Mouse (Mus musculus): ENCODE measurements around the gene Ttyh3.
"Not testable (repeated sequence)": the region's sequence is repeated elsewhere in the genome, so short reads cannot be mapped to it uniquely, and the experiment has no call there.

Gene Ttyh3

DNA sequence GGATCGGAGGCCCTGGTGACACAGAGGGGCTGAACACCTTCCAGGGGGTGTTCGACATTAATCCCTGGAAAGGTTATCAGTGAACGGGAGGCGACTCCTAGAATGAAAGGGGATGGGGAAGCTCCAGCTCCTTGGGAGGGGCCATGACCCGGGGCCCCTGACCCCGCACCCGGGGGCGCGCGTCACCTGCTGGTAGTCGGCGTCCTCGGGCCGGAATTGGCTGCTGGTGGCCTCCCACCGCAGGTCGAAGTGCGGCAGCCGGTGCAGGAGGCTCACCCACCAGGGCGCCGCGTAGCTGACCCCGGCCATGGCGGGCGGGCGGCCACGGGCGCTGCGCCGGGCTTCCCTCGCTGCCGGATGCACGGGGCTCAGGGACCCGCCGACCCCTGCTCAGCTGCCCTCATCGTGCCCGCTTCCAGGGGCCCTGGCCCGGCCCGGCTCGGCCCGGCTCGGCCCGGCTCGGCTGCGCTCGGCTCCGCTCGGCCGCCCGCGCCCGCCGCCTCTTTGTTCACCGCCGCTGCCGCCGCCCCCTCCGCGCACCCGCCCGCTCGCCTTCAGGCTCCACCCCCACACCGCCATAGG, at the start of gene Ttyh3:
TSS of gene Ttyh3 (minus strand) at position 513 of the 582 bp plus-strand sequence.
- no peak for DNase-seq

DNA sequence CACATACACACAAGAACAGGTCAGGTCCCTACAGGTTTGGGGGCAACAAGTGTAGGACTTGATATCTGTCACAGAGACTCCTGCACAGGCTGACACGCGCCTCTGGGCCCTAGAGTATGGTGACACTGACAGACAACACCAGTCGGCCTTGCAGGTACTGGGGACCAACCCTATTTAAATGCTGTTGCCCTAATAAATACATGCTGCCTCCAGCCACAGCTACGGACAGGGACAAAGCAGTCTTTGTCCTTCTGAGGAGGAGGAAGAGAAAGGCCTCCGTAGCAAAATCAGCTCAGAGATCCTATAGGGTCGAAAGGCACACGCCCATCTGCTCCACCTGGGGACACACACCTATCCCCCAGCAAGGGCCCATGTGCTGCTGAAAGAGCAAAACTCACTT, 47.2 kb upstream of the Ttyh3 start:
- DNase-seq = no peak

DNA sequence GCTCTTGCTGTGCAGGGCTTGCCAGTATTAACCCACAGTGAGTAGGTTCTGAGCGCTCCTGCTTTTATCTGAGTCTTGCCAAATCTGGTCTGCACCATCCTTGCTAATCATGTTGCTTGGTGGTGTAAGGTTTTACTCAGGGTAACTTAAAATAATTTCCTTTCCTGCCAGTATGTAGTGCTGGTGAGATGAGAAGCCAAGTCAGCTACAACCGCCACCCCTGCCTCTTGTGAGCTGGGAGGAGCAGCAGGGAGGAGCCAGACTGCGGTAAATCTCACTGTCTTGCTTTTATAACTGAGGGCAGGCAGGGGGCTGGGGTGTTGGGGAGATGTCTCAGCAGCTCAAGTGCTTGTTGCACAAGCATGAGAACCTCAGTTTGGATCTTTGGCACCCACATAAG, 39.6 kb upstream of the Ttyh3 start:
- no peak for DNase-seq

DNA sequence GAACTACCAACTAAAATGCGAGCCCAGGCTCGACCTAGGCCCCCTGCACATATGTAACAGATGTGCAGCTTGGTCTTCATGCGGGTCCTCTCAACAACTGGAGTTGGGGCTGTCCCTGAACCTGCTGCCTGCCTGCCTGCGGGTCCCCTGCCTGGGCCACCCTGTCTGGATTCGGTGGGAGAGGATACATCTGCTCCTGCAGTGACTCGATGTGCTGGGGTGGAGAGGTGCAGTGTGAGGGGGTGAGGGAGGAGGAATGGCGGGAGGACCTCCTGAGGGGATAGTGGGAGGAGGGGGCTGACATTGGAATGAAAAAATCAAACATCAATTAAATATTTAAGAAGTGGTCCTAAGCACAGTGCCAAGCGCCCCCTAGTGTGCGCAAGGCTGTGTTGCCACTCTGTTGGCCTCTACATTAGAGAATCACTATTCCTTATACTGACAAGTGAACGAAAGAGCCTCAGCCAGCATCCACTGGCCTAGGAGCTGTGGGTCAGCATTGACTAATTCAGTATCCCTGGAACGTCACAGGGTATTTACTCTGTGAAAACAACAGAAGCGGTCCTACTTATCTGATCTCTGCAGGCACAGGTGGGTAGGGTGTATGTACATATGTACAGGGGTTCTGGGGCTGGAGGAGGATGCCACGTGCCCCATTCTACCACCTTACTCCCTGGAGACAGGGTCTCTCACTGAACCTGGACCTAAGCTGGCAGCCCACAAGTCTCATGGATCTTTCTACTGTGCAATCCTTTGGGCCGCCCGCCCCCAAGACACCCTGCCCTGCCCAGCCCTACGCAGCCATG, 35.7 kb upstream of the Ttyh3 start:
- peak; percentile 38 to 62 for DNase-seq

DNA sequence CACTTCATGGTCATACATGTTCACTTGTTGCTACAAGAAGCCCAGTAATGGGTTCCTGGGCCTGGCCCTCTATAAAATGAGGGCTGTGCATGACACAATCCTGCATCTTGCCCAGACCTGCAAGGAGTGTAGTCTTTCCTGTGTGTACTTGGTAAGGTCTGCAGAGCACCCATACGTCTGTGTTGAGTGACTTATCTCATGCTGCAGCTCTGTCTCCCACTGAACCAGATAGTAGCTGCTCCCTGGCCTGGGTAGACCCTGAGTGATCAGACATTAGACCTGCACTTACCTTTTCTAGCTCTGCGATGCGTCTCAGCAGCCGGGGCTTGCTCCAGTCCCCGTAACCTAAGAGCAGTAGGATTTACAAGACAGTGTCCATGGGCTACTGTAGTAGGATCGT, 33.3 kb upstream of the Ttyh3 start:
- no peak for DNase-seq

DNA sequence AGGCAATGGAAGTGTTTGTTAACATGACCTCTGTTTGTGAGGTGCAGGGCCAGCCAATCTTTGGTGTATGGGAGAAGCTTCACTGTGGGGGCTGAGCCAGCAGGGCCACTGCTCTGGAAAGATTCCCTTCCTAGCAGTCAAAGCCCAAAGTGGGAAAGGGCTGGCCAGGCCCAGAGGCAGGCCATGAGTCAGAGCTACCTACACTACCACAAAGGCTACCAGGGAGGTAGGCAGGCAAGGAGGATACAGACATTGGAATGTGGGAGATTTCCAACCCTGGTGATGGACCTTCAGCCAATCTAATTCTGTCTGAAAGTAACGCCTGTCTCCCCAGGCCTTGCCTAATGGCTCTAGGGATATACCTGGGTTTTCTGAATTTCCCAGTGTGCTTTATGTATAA, 32.1 kb upstream of the Ttyh3 start:
- DNase-seq = no peak

DNA sequence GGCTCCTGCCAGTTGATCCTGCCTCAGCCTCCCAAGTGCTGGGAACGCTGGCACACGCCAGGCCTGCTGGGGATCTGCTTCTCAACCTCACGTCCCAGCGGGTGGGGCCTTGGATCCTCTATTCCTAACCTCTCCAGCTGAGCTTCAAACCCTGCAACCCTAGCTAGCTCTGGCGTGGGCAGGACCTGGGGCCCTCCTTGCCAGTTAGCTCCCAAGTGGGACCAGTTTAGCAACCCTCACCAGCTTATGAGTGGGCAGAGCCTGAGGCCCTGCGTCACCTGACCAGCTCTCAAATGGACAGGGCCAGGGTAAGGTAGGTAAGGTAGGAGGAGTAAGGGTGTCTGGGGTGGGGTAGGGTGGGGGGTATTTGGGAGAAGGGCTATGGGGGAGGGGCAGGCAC, 31.2 kb upstream of the Ttyh3 start:
- DNase-seq = no peak

DNA sequence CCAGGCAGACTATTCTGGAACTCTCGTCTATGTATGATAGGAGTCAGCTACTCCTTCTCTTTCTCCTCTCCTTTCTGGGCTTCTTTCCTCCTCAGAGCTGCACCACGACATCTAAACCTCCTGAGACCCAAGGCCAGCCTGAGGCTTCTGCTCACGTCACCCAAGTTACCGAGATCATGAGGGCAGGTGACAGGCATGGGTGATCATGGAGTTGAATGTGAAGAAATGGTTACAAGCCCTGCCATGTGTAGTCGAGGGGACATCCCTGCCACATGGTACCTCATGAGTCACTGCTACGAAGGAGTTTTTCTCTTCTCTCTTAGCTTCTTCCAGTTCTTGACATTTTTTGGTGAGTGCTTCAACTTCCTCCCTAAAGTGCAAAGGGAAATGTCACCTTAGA, 28.3 kb upstream of the Ttyh3 start:
- no peak for DNase-seq

DNA sequence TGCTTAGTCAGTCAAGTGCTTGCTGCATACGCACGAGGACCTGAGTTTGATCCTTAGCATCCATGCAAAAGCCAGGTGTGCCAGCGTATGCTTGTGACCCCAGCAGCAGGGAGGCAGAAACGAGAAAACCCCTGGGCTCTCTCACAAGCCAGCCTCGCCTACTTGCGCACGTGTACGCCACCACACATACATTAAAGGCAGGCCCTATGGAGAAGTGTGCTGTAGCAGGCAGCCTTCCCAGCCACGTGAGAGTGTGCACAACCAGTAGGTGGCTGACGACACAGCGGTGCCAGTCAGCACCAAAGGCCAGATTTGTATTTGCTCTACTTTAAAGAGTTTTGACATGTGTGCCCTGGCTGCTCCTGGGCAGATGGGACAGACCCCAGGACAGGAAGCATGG, 26.8 kb upstream of the Ttyh3 start:
- no peak for DNase-seq

DNA sequence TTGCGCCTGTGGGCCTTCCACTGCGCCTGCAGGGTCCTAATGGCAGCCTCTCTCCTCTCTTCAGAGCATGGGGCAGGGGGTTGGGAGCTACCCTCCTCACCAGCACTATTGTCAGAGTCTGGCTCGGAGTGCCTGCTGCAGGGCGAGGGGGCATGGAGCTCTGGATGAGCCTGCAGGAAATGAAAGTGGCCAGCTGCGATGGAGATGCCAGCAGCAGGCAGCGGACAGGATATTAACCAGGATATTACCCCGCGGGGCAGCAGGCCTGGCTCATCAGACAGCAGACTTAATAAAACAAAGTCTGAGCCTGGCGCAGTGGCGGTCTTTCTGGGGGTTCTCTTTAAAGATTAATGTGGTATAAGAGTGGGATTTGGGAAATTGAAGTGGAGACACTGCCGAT, 26.2 kb upstream of the Ttyh3 start:
- no peak for DNase-seq

DNA sequence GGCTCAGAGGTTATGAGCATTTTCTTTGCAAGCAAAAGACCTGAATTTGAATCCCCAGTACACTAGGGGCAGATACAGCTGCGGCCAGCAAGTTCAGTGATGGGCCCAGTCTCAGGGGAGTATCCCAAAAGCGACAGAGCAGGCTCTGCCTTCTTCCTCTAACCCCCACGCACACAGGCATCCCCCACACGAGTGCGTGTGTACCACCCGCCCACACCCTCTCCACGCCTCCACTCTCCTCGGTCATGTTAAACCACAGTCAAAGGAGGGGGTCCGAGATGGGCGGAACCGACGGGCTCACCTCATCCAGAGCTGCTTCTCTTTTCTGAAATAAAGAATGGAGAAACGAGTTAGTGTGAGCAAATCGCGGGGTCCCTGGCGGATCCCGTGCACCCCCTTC, 25.2 kb upstream of the Ttyh3 start:
- no peak for DNase-seq

DNA sequence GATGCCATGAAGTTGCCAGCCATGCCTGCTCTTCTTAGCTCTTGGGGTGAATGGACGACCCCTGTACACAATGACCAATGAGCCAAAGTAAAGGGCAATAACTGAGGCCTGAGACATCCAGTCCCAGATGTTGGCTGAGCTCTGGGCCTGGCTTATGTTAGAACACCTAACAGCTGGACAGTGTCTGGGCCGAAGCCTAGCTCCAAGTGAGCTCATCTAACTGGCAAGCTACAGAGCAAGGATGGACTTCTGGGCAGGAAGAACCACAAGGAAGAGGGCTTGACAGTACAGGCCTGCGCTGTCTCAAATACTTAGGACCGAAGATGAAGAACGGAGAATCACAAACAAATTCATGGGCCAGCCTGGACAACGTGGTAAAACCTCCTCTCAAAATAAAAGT, 23.8 kb upstream of the Ttyh3 start:
- not testable (repeated sequence) for DNase-seq

DNA sequence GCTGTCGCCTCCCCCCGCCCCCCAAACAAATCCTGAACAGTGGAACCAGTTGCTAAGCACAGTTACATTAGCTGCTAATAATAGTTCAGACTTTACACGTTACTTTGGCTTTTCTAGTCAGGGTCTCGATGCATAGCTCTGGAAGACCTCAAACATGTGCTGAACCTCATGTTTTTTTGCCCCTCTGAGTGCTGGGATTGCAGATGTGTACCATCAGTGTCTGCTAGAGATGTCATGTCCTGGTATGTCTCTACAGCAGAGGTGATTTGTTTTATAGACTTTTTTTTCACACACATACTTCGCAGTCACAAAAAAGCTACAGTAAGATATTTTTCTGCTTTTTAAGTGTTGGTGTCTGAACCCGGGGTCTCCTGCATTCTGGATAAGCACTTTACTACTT, 23.3 kb upstream of the Ttyh3 start:
- DNase-seq = no peak

DNA sequence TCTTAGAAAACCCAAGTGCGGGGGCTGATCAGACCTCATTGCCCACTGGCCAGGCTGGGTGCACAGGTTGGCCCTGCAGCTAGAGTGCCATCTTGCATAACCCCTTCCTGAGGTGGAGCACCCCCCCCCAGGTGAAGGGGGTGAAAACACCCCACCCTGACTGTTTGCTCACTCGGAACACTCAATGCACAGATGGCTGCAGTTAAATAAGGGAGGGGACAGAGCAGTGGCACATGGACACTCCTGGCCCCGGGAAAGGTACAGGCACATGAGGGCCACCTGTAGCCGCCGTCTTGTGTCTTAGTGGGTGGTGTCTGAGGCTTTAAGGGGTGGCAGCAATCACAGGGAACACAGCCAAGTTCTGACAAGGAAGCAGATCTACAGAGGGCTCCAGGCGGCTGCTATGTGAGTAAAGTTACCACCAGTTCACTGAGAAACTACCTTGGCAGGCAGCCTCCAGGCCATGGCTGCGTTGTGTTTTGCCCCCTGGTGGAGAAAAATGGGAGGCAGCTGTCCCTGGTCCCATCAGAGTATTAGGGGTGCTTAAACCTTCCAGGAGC, 14.9 kb upstream of the Ttyh3 start:
- DNase-seq = peak; percentile 41 to 53

DNA sequence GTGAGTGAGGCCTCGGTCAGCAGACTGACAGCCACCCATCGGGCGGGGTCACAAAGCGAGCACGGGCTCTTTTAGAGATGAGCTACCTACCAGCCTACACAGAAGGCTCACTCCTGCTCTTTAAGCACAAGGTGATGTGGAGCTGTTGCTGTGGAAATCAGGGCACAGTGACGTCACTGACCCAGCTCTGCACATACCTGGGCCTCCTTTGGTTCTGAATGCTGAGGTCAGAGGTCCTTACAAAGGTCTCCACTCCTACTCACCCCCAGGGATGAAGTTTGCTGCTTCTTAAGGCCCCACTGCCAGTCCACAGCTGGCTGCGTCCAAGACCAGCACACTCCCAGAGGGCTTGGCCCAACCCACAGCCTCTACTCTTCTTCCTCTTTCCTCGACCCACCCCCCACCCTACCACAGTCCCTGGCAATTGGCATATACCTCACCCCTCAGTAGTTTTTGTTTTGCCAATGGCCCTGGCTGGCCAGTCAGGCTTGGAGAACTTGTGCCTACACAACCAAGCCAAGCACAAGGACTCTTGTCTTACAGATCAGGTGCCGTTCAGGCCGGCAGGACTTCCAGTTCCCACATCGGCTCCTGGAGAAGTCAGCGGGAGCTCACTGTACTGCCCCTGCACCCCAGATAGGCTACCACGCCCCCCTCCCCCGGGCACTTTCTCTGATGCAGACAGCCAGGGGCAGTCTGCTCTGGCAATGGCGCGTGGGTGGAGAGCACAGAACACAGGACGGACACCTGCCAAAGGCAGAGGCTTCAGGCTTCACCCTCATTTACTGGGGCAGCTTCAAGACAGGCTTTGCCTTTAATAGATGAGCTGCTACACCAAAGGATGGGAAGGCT, 14.1 kb upstream of the Ttyh3 start:
- DNase-seq = peak; percentile 23 to 26

DNA sequence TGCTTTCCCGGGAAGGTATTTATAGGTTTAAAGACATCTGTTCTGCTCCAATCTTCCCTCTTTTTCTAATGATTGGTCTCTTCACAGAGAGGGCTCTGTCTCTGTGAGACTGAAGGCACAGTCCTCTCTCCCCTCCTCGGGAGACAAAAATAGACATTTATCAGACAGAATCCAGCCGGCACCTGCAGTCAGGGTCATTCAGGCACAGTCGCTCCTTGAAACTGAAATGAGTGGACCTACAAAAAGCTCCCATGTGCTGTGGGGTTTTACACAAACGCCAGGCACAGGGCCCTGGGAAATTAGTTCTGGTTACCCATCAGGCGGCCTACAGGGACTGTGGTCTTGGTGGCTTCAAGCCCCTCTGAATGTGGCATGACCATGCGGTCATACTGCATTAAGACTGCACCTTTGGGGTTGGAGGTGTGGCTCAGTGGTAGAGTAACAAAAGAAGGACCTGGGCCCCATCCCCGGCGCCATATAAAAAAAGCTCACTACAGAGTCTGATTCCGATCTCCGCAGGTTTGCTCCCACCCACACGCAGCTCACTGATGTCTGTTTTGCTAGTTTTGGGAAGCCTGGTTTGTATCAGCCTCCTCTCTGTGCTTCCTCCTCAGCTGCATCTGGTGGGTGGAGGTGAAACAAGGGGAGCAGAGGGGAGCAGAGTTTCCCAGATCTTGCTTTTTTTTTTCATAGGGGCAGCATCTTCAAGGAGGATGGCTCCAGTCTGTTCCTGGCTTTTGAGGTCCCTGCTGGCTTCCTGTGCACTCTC, 13.2 kb upstream of the Ttyh3 start:
- no peak for DNase-seq

DNA sequence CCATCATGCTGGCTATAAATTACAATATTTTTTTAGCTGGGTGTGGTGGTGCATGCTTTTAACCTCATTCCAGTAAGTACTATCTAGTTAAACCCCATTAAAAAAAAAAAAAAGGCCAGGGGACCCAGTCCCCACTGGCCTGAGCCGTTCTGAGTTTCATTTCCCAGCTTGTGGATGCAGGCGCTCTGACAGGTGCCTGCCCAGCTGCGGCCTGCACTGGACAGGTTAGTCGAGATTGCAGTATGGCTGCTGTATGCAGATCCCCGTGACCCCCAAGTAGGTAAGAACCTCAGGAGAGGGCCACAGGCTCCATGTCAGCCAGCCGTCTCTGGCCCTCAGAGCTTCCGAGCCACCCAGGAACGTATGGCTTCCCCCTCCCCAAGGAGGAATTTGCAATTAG, 12.6 kb upstream of the Ttyh3 start:
- no peak for DNase-seq

DNA sequence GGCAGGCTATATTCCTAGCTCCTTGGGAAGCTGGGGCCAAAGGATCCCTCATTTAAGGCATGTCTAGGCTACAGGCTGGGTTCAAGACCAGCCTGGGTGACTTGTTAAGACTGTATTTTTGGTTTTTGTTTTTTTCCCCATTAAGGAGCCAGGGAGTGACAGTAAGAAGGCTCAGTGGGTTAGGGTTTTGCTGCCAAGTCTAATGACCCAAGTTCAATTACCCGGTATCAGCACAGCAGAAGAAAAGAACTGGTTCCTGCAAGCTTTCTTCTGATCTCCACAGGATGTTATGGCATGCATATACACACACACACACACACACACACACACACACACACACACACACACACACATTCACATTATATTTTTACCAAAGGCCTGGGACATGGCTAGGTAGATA, 11.6 kb upstream of the Ttyh3 start:
- no peak for DNase-seq

DNA sequence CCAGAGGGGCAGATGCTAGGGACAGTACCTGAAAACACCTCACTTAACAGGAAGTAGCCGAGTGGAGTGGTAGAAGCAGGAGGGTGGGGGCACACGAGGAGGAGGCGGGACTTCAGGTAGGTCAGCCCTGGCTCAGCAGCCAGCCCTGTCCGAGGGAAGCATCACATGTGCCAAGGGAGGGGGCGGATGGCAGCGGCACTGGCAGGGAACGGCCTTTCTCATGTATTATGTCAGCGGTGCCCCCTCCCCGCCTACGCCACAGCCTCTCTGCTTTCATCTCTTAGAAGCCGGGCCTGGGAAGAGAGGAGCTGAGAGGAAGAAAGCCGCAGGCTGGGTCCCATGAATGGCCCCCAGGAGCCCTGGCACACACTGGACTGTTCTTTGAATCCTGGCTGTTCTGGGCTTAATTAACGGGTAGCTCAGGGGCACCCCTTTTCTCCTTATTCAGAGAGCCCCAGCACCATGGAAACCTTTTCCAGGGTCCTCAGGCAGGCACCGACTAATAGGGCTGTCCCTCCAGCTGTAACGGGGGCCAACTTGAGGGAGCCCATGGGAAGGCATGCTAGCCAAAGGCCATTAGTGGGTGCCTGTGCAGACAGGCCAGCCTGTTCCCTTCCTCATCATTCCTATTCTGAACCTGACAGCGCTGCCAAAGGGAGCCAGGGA, 10.9 kb upstream of the Ttyh3 start:
- peak; percentile 27 to 43 for DNase-seq

DNA sequence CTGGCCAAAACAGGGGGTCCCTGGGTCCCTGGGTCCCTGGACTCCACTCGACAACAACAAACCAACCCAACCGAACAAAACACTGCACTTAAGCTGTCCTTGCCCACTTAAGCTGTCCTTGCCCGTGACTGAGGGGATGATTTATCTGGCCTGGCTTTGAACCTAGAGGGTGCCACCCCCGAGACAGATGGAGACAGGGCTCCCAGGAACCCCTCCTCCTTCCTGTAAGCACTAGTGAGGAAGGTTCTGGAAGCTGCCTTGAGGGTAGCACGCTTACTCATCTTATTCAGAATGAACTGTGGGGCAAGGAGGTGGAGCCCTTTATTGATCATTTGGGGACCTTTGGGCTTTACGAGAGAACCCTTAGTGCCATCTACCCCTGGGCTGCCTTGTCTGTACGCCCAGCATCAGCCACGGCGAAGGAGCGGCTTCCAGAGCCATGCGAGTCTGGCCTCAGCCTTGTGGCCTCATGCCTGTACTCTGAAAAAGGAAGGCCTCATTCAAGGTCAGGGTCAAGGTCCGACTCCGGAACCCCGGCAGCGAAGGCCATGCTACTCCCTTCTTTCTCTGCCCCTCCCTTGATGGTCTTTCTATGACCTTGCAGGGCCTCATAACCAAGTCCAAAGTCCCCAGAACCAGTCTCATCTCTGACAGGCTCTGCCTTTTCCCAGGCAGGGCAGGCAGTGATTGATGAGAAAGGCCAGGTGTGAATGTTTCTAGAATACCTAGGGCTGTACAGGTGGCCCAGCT, 5.4 kb upstream of the Ttyh3 start:
- no peak for DNase-seq

DNA sequence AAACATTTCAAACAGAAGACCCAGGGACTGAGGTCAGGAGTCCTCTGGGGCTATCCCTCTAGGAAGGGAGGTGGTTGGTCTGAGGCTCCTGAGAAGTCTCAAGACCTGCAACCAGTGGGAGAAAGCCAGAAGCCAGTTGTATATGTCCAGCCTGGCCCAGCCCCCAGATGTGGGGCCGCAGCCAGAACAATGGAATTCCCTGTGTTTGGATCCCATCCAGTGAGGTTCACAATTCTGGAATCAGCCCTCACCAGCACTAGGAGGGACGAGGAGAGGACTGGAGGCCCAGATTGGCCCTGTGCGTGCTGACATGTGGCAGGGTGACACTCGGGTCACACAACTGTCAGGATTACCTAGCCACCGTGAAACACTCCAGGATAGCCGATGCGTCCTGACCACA, 3.8 kb upstream of the Ttyh3 start:
- no peak for DNase-seq

Data from cerebellum, adult 18-20 months (tissue).